Mouse (Mus musculus) neural tube, embryonic 11.5 days (tissue): ENCODE measurements at regions not wholly inside any gene's neighbourhood (a gene's known extent, or its start where the extent isn't known, plus 50 kb on each side); places are given as distances from the start of the nearest gene placed in this dataset.

ENCODE experiments used
- ATAC-seq: fragments of 200-750 bp; cut with Nextera tagmentation; 2 replicates; pipeline ENCODE4 v1.8.0; 2017; ENCODE audit warnings: moderate number of reproducible peaks, mild to moderate bottlenecking, moderate TSS enrichment, moderate library complexity; ENCODE audit not compliant: insufficient read depth, low FRiP score, low TSS enrichment
- DNase-seq: peaks from one replicate; pipeline ENCODE4 v3.0.0-alpha.2; 2015; ENCODE audit warnings: low spot score
- H3K27ac ChIP-seq: fragments of 300-500 bp; sonication (generic); 2 replicates; pipeline ENCODE4 v1.5.1; 2014; ENCODE audit warnings: low read depth, mild to moderate bottlenecking, low read length
- H3K27me3 ChIP-seq: fragments of 300-500 bp; sonication (generic); 2 replicates; pipeline ENCODE4 v1.6.1; 2014; ENCODE audit warnings: mild to moderate bottlenecking, low read length, mixed read lengths; ENCODE audit not compliant: control insufficient read depth, insufficient read depth
- H3K36me3 ChIP-seq: fragments of 300-500 bp; sonication (generic); 2 replicates; pipeline ENCODE4 v1.6.1; 2014; ENCODE audit warnings: mild to moderate bottlenecking, low read length, moderate library complexity, mixed read lengths; ENCODE audit not compliant: control insufficient read depth, insufficient read depth
- H3K4me1 ChIP-seq: fragments of 300-500 bp; sonication (generic); 2 replicates; pipeline ENCODE4 v1.6.1; 2014; ENCODE audit warnings: low read length, mixed read lengths; ENCODE audit not compliant: control insufficient read depth, insufficient read depth
- H3K4me2 ChIP-seq: fragments of 300-500 bp; sonication (generic); 2 replicates; pipeline ENCODE4 v1.6.1; 2014; ENCODE audit warnings: low read depth, mild to moderate bottlenecking, moderate library complexity
- H3K4me3 ChIP-seq: fragments of 300-500 bp; sonication (generic); 2 replicates; pipeline ENCODE4 v1.5.1; 2014; ENCODE audit warnings: low read depth, low read length
- H3K9ac ChIP-seq: fragments of 300-500 bp; sonication (generic); 2 replicates; pipeline ENCODE4 v1.6.1; 2014; ENCODE audit warnings: mild to moderate bottlenecking, low read length
- H3K9me3 ChIP-seq: fragments of 300-500 bp; sonication (generic); 2 replicates; pipeline ENCODE4 v1.6.1; 2016; ENCODE audit warnings: low read length; ENCODE audit not compliant: control insufficient read depth
- WGBS: fragments of 180-500 bp; shearing (Covaris S2); extraction: QIAGEN DNeasy Blood & Tissue Kit; methylation state at CpG from one replicate; pipeline ENCODE4 v1.1.7; 2014; 5-methylcytosine and 5-hydroxymethylcytosine counted together

GRCm38 (mm10) chrX:68546561-68546960 is 131.8 kb upstream of the Fmr1 start:
- no peak overlapping the region for H3K4me3 ChIP-seq
- no peak overlapping the region for H3K27ac ChIP-seq
- H3K27me3 ChIP-seq, result no peaks in the 10 kb centered on the region
- no peaks in the 10 kb centered on the region for H3K9me3 ChIP-seq
- no peak overlapping the region for H3K9ac ChIP-seq
- H3K4me1 ChIP-seq, result no peaks in the 10 kb centered on the region
- no peak for ATAC-seq
- WGBS, result 75% methylated on average over 2 of the region's 2 CpGs
- no peaks in the 10 kb centered on the region for H3K36me3 ChIP-seq
- DNase-seq, result no peak
- no peak overlapping the region for H3K4me2 ChIP-seq

- Histone ChIP-seq H3K36me3 (no peaks in the 10 kb centered on the region), H3K9ac (no peak overlapping the region), H3K9me3 (no peaks in the 10 kb centered on the region), H3K27me3 (no peaks in the 10 kb centered on the region), H3K4me1 (no peaks in the 10 kb centered on the region), H3K4me2 (no peak overlapping the region), H3K4me3 (no peak overlapping the region), H3K27ac (no peak overlapping the region)
- DNase-seq (peak; percentile 25), ATAC-seq (peak; percentile 91)
These were observed 124.3 kb upstream of the Fmr1 start for GRCm38 (mm10) chrX:68554031-68554430.

GRCm38 (mm10) chrX:68557717-68558116 is 120.6 kb upstream of the Fmr1 start:
- 87% methylated on average over 2 of the region's 2 CpGs for WGBS
- no peak overlapping the region for H3K27ac ChIP-seq
- no peak overlapping the region for H3K4me3 ChIP-seq
- H3K4me2 ChIP-seq, result no peak overlapping the region
- no peaks in the 10 kb centered on the region for H3K36me3 ChIP-seq
- H3K27me3 ChIP-seq, result no peaks in the 10 kb centered on the region
- DNase-seq (no peak), ATAC-seq (no peak)
- no peaks in the 10 kb centered on the region for H3K9me3 ChIP-seq
- no peak overlapping the region for H3K9ac ChIP-seq
- no peaks in the 10 kb centered on the region for H3K4me1 ChIP-seq

- 16% methylated on average over 9 of the region's 9 CpGs for WGBS
- ATAC-seq, result no peak
- H3K27me3 ChIP-seq, result no peaks in the 10 kb centered on the region
- no peaks in the 10 kb centered on the region for H3K9me3 ChIP-seq
- no peak overlapping the region for H3K4me2 ChIP-seq
- DNase-seq, result peak; percentile 56
- H3K36me3 ChIP-seq, result no peaks in the 10 kb centered on the region
- no peak overlapping the region for H3K27ac ChIP-seq
- H3K4me3 ChIP-seq, result no peak overlapping the region
- H3K4me1 ChIP-seq, result no peaks in the 10 kb centered on the region
- no peak overlapping the region for H3K9ac ChIP-seq
These were observed 93.1 kb upstream of the Fmr1 start for GRCm38 (mm10) chrX:68585246-68585645.

GRCm38 (mm10) chrX:68622141-68622540 is 56.2 kb upstream of the Fmr1 start:
- Histone ChIP-seq H3K36me3 (no peaks in the 10 kb centered on the region), H3K4me3 (no peak overlapping the region), H3K4me1 (no peaks in the 10 kb centered on the region), H3K9ac (no peak overlapping the region), H3K27ac (no peak overlapping the region), H3K27me3 (no peaks in the 10 kb centered on the region), H3K4me2 (no peak overlapping the region), H3K9me3 (no peaks in the 10 kb centered on the region)
- ATAC-seq, result no peak
- DNase-seq, result no peak
- WGBS, result 73% methylated on average over 3 of the region's 3 CpGs
